Mouse (Mus musculus) cerebellum, adult 2 months (tissue): Measurements from ENCODE around the gene Cbx8.

ENCODE experiments used
- CTCF ChIP-seq: fragments of 200-500 bp; IDR thresholded peaks from 2 replicates; pipeline ENCODE4 v1.5.1; 2011; ENCODE audit warnings: low read depth, mild to moderate bottlenecking, control low read depth, low read length, moderate library complexity, borderline replicate concordance; ENCODE audit not compliant: insufficient read depth
- POLR2A ChIP-seq: fragments of 200-500 bp; IDR thresholded peaks from 2 replicates; pipeline ENCODE4 v1.6.1; 2011; ENCODE audit warnings: low read length, control low read depth, borderline replicate concordance; ENCODE audit not compliant: insufficient read depth

GRCm38 (mm10) chr11:119057291-119057690 lies 16.5 kb upstream of the Cbx8 start:
- no peak for TF ChIP-seq POLR2A
- no peak for TF ChIP-seq CTCF
